Mouse (Mus musculus) erythroid progenitor cell, adult 5-6 weeks (primary cell): Measurements from ENCODE around the gene Grm2. TPM values are rescaled to one million over a fixed set of nuclear protein-coding genes. Genes with fewer than 3 reads are reported as not detected.
"Not testable (repeated sequence)": the region's sequence is repeated elsewhere in the genome, so short reads cannot be mapped to it uniquely, and the experiment has no call there.

ENCODE experiments used
- ATAC-seq: replicated peaks from 2 replicates; pipeline ENCODE4 v1.8.0; 2016; ENCODE audit warnings: moderate number of reproducible peaks, mild to moderate bottlenecking, moderate TSS enrichment, inconsistent platforms; ENCODE audit not compliant: poor library complexity, low FRiP score, severe bottlenecking
- total RNA-seq, 2 experiments: library from RNA; stranded (forward) in 1 of 2; stranded (reverse) in 1 of 2; fragments of 150-400 nt in 1 of 2; fragments of 186-747, 209-891 nt in 1 of 2; gene quantifications; 2 replicates each; pipeline versions ENCODE4 v1.2.3 to v1.2.4; 2015 to 2017; ENCODE audit warnings: low replicate concordance in 2 of 2

The Grm2 gene
- total RNA-seq, 2 experiments from 2014 or later, result not detected

DNA sequence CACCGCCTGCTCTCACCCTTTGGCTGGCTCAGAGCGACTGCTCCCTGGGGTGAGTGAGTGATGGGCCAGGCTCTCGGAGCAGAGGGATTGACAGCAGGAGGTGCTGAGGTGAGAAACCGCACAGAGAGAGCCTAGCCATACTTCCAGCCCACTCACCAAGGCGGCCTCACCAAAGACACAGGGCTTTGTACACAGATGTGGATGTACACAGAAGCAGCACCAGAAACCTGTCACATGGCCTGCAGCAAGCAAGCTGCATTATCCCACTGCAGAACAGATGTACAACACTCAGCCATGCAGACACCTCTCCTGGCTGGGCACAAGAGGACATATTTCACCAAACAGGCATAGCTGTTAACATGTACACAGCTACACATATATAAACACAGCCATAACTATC lies 1.7 kb upstream of the Grm2 start:
- no peak for ATAC-seq

DNA sequence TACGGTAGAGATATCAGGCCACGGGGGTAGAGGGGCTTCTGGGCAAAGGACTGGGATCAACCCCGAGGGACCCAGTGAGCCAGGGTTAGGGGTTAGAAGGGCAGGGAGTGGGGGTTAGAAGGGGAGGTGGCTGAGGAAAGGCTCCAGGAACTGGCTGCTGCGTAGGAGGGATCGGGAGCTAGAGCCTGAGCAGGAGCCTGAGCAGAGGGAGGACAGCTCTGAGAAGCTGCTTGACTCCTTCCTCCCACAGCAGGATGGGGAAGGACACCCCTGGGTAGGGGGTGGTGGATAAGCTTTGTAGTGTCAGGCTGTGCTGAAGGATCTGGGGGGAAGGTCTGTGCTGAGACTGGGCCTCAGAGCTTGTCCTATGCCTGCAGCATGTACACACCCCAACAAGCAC lies 938 bp upstream of the Grm2 start:
- ATAC-seq, result no peak

DNA sequence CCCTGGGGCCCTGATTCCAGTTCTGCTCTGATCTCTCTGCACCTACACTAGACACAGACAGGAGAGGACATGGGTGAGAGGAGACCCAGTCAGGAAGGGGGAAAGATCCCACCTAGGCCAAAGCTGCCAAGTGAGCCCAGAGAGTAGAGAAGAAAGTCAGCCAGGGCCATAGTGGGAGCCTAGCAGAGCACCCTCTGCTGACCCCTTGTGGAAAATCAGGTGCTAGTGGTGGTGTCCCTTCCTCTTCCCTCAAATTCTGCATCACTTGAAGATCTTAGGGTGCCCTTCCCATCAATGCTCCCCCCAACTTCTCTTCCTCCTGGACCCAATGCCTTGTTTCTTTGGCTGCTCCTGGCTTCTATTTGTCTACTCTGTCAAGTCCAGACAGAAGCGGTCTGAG lies 3.2 kb downstream of the Grm2 start:
- ATAC-seq, result no peak

DNA sequence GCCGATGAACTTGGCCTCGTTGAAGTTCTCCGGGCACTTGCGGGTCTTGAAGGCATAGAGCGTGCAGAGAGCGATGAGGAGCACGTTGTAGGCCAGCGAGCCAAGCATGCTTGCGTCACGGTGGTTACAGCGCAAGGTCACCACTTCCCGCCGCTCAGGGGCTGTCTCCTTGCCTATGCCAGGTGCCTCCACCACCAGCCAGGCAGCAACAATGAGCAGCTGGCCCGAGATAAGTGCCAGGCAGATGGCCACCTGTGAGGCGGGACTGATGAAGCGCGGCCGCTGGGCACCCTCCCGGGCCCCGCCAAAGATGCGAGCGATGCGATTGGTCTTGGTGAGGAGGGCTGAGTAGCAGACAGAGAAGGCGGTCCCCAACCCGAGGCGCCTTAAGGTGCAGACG lies 8.7 kb downstream of the Grm2 start:
- ATAC-seq, result no peak

DNA sequence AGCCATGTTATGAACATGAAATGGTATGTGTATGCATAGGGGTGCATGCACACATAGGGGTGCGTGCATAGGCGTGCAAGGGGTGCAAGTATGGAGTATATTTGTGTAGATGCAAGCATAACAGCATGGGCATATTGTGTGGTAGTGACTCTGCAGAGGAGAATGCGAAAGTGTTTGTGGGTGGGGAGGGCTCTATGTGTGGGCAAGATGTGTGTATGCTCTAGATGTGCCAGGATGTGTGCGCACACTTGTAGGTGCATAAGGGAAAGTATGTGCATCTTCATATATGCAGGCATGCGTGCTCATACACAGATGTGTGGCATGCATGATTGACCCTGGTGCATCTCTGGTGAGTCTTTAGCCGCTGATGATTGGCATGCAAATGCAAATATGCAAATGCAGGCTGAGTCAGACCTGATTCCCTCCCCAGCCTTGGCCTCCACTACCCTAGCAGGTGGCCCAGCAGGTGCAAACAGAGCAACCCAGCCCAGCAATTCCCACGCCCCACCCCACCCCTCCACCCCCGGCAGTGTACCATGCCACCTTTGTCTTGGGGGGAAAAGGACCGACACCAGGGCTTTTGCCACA lies 10.1 kb downstream of the Grm2 start:
- no peak for ATAC-seq

DNA sequence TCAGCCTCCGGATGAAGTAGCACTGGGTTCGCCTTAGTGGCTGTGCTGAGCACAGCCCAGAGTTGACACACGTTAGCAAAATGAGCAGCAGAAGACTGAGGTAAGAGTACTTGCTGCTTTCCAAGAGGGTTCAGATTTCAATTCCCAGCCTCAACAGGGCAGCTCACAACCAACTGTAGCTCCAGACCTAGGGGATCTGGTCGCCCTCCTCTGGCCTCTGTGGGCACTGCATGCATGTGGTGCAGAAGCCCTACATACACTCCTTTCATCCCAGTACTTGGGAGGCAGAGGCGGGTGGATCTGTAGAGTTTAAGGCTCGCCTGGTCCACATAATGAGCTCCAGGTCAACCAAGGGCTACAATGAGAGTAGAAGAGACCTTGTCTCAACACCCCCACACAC lies 12.1 kb downstream of the Grm2 start:
- no peak for ATAC-seq

DNA sequence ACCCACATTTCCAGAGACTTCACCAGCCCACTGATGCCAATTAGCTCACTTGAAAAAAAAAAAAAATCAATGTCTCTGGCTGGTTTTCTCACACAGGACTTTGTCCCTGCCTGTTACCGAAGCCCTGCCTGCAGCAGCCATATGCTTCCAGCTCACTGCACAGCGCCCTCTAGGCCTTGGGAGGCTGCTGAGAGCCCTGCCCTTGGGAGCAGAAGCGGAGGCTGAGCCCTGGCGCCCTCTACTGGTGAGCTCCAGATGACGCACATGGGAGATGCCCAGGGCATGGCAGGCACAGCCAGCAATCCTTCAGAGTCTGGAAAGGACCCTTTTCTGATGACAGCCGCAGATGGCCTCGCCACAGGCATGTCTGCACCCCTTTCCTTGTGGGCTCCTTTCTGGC lies 12.8 kb downstream of the Grm2 start:
- ATAC-seq, result no peak

DNA sequence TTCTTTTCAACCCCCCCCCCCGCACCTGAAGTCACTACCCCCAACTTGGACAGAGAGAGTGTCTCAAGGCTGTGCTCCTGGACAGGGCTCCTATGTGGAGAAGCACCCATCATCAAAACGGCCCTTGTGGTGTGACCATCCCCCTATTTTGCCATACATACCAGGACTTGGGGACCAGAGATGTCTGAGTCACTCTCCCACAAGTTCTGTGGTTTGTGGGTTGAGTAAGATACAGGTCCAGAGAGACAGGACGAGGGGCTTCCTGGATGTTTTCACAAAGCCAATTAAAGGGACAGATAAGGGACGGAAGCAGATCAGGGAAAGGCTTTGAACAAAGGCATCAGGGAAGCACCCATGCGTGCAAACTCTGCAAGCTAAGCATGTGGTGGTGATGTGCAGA lies 14.5 kb downstream of the Grm2 start:
- ATAC-seq, result no peak

DNA sequence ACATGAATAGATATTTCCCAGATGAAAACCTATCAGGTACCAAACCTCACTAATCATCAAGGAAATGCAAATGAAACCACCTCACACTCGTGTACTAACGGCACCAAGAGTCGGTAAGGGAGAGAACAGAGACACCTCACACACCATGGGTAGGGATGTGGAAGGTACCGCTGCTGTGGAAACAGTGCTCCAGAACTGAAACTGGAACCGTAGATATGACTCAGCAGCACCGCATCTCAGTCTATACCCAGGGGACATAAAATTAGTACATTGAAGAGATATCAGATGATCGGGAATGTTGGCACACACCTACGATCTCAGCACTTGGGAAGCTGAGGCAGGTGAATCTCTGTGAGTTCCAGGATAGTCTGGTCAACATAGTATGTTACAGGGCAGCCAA lies 17.7 kb downstream of the Grm2 start:
- no peak for ATAC-seq

DNA sequence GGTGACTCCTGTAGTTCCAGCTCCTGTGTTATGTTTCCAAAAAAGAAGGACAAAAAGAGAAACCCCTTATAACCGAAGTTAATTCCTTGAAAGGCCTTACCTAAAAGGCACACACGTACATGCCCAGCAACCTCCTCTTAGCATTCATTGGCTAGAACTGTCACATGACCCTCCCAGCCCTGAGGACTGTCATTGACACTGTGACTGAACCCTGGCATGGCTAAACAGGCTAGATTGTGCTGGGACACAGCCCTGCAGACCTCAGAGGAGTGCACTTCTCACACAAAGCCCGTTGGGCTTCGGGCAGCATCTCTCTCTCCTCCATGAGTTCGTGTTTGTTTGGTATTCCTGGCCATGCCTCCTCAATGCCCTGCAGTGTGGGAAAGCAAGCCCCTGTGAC lies 23.7 kb downstream of the Grm2 start:
- no peak for ATAC-seq

DNA sequence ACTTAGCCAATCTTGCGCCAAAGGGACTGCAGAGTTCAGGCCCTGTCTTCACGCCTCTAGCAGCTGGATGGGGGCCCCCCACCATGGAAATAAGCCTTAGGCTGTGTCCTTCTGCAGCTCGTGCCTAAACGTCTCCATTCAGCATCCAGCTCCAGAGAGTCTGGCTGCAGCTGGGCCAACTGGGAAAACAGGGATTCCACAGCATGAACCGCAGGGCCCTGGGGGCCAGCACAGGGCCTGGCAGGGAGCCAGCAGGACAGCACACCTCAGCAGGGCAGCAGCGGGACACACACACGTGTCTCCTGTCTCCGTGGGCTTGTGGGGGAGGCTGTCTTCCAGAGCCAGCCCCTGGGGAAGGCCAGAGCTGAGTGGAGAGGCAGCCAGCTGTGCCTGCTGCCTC lies 28.1 kb downstream of the Grm2 start:
- not testable (repeated sequence) for ATAC-seq

DNA sequence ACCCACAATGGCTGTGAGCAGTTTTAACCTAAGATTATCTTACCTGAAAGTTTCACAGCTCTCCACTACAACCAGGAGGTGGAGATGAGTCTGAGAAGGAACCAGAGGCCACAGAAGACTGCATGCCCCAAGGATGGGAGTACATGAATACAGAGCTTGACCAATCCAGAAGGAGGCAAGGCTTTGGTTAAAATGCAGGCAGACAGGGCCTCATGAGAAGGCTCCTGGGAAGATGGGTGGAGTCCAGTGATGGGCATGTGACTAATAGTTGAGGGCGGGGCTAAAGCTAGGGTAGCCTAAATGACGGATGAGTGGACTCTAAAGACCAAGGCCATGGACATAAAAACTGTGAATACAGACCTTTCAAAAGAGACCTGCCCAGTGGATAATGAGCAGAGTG lies 29.6 kb downstream of the Grm2 start, which contains the start of gene Iqcf6:
Iqcf6 (plus strand) TSS at position 301 of the 400 bp plus-strand sequence.
- ATAC-seq, result no peak

DNA sequence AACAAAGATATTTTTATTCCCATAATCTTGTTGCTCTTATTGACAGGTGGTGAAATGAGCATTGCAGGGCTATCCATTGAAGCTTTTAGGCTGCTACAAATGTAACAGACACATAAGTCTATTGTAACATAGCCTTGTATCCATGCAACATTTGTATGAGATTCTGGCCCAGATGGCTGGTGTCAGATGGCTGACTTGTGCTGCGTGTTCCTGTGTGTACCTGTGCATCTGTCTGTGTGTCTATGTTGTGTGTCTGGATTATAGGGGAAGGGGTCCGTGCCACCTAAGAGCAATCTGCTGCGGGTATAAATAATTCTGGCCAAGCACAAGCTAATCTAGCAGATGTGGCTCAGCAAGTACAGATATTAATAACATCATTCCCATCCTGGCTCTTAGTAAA lies 38.4 kb downstream of the Grm2 start:
- no peak for ATAC-seq

DNA sequence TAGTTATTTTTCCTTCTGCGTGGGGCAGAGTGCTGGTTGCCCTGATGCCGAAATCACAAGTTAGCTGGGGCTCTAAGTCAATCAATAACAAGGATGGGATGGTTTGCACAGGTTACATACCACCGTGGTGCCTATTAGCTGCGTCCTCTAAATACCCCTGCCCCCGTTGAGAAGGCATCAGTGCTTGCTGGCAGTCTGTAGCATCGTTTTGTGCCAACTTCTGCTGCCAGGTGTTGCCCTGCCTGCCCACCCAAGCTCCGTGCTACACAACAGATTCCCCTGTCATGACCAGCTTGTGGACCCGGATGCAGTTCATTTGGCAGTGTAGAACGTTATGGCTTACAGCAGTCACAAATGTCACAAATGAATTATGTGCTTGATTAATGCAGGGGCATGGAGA lies 39.6 kb downstream of the Grm2 start:
- ATAC-seq, result no peak

DNA sequence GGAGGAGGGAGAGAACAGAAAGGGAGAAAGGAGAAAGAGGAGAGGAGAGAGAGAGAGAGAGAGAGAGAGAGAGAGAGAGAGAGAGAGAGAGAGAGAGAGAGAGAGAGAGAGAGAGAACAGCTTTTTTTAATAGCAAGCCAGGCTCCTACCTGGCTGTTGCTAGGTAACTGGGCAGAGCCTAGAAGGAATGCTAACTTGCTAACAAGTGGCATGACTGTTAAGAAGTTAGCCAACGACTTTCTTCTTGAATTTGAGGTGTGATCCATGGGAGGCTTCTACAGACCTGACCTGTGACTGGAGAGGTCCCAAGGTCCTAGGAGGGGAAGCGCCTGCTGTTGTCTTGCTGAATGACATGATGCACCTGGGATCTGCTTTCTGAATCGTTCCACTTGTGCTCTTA lies 41.3 kb downstream of the Grm2 start:
- ATAC-seq, result no peak

DNA sequence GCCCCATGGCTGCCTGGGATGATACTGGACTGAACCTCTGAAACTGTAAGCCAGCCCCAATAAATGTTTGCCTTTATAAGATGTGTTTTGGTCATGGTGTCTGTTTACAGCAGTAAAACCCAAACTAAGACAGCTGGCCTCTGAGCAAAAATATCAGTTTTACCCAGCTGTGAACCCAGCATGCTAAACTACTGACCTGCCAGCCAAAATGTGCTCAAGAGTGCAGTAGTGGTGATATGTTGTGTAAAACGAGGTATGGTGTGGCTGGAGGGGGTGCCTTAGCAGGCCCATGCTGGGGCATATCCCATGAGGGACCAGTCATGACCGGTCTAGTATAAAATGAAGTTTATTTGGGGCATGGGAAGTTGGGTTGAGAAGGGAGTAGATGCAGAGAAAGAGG lies 41.9 kb downstream of the Grm2 start:
- no peak for ATAC-seq

DNA sequence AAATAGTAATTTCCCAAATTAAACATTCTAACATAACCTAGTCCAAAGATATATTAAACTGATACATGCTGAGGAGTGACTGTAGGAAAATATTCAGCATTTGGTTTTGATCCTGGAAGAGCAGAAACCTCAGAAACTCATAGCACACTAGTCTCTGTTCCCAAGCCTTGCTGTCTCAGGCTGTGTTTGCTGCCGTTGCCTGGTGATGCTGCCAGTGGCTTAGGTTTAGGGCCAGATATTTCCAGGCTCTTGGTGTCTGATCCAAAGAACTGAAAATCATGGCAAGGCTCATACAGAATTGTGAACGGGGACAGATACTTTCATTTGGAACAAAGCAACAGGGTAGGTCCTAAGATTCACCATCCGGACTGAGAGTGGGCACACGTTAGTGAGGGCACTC lies 45.2 kb downstream of the Grm2 start:
- ATAC-seq, result no peak

DNA sequence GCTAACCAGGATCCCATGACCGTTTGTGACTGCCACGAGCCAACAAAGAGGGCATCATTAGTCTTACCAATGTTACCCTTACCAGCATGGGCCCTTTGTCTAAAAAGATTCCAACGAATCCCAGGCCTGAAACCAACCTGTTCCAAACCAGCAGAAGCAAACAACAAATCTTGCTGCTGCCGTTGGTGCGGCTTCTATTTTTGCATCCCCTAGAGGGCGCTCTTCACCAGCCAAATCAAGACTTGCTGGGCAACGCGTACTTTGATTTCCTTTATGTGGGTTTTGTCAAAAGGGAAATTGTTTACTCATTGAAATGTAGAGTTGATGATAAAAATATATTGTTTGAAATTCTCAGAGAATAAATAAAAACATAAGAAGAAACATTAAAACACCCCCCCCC lies 55.3 kb downstream of the Grm2 start:
- no peak for ATAC-seq

DNA sequence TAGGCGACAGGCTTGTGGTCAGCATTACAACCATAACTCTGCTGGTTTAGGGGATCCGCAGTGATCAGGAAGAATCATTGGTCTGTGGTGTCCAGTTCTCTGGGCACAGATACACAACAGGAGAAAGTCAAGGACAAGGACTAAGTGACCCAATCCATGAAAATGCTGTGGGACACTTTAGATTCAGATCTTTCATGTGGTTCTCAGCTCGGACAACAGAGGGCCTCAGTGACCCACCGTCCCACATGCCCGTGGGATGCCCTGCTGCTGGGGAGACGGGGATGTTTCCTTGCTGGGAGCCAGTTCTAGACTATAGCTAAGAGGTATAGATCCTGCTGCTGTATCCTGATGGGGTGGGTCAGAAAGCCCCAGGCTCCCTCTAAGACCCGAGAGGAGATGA lies 57.4 kb downstream of the Grm2 start:
- no peak for ATAC-seq

DNA sequence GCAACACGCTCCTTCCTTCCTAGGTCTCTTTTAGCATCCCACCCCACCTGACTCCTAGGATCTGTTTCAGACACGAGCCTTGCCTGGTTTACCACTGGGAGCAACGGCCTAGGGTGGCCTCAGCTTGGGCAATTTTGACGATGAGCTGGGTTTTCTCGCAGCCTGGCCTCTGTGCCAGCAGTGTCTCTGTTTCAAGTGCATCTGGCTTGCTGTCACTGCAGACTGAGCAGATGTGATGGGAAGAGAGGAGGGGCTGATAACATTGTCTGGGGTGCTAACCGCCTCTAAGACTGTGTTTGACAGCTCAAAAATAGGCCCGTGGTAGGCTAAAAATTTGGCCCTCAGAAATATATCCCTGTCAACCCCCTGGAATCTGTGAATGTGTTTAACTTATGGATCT lies 60.0 kb downstream of the Grm2 start:
- ATAC-seq, result no peak

DNA sequence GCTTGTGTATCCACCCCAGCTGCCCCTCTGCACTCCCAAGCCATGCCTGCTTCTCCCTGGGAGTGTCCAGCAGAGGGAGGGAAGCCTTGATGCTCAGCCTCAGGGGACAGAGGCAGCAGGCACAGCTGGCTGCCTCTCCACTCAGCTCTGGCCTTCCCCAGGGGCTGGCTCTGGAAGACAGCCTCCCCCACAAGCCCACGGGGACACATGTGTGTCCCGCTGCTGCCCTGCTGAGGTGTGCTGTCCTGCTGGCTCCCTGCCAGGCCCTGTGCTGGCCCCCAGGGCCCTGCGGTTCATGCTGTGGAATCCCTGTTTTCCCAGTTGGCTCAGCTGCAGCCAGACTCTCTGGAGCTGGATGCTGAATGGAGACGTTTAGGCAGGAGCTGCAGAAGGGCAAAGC lies 60.5 kb downstream of the Grm2 start:
- ATAC-seq, result not testable (repeated sequence)
